Mouse (Mus musculus) lung, embryonic 14.5 days (tissue): ENCODE measurements around the gene Dhrs7b. TPM values are rescaled to one million over a fixed set of nuclear protein-coding genes. Genes with fewer than 3 reads are reported as not detected.

ENCODE experiments used
- ATAC-seq: fragments of 200-750 bp; cut with Nextera tagmentation; 2 replicates; pipeline ENCODE4 v1.8.0; 2017; ENCODE audit warnings: mild to moderate bottlenecking, moderate TSS enrichment, moderate library complexity; ENCODE audit not compliant: insufficient read depth
- DNase-seq: peaks from one replicate; pipeline ENCODE4 v3.0.0-alpha.2; 2015
- H3K27ac ChIP-seq: fragments of 300-500 bp; sonication (generic); 2 replicates; pipeline ENCODE4 v1.5.1; 2014; ENCODE audit warnings: low read depth, mild to moderate bottlenecking, moderate library complexity
- H3K27me3 ChIP-seq: fragments of 300-500 bp; sonication (generic); 2 replicates; pipeline ENCODE4 v1.6.1; 2014; ENCODE audit warnings: low read length, control low read depth; ENCODE audit not compliant: insufficient read depth
- H3K36me3 ChIP-seq: fragments of 300-500 bp; sonication (generic); 2 replicates; pipeline ENCODE4 v1.6.1; 2014; ENCODE audit warnings: control low read depth; ENCODE audit not compliant: insufficient read depth
- H3K4me1 ChIP-seq: fragments of 300-500 bp; sonication (generic); 2 replicates; pipeline ENCODE4 v1.6.1; 2014; ENCODE audit warnings: antibody characterized with exemption, control low read depth; ENCODE audit not compliant: insufficient read depth
- H3K4me2 ChIP-seq: fragments of 300-500 bp; sonication (generic); 2 replicates; pipeline ENCODE4 v1.6.1; 2014; ENCODE audit warnings: mild to moderate bottlenecking
- H3K4me3 ChIP-seq: fragments of 300-500 bp; sonication (generic); 2 replicates; pipeline ENCODE4 v1.5.1; 2014; ENCODE audit warnings: low read depth, low read length
- H3K9ac ChIP-seq: fragments of 300-500 bp; sonication (generic); 2 replicates; pipeline ENCODE4 v1.6.1; 2014
- H3K9me3 ChIP-seq: fragments of 300-500 bp; sonication (generic); 2 replicates; pipeline ENCODE4 v1.6.1; 2016; ENCODE audit warnings: low read depth, low read length, control low read depth
- CTCF ChIP-seq: IDR thresholded peaks from 2 replicates; pipeline ENCODE4 v1.5.1; 2016; ENCODE audit warnings: antibody characterized with exemption, low read depth
- WGBS: fragments of 180-500 bp; shearing (Covaris S2); extraction: QIAGEN DNeasy Blood & Tissue Kit; methylation state at CpG from one replicate; pipeline ENCODE4 v1.1.7; 2014; 5-methylcytosine and 5-hydroxymethylcytosine counted together
- polyA plus RNA-seq: library from polyadenylated mRNA; unstranded; fragments of >200 nt; fragmentation: Nextera tagmentation; extraction: Ambion mirVana; gene quantifications from 2 replicates; pipeline ENCODE4 v1.2.1, GENCODE M21; 2014

Dhrs7b gene
- polyA plus RNA-seq, 1 experiment from 2014 or later = 36.3 TPM

- WGBS = 46% methylated on average over 1 of the region's 1 CpGs
- Histone ChIP-seq H3K4me2 (no peak overlapping the region), H3K9ac (no peak overlapping the region), H3K4me3 (no peak overlapping the region), H3K4me1 (peaks cover 7% of the 10 kb centered on the region), H3K27ac (no peak overlapping the region), H3K27me3 (no peaks in the 10 kb centered on the region), H3K9me3 (no peaks in the 10 kb centered on the region), H3K36me3 (peaks cover 16% of the 10 kb centered on the region)
- TF ChIP-seq CTCF = no peak
- no peak for DNase-seq
- no peak for ATAC-seq
Observed at GRCm38 (mm10) chr11:60909626-60910025, 79.2 kb downstream of the Dhrs7b start.

Other genes starting within 250 kb of the Dhrs7b start
- 64.6 and 69.6 TPM in 2 replicates for gene Llgl1, start 130.9 kb upstream of the Dhrs7b start, polyA plus RNA-seq
- 86.2 and 88.6 TPM in 2 replicates for gene Flii, start 103.4 kb upstream of the Dhrs7b start, polyA plus RNA-seq
- gene Mief2, start 102.2 kb upstream of the Dhrs7b start, polyA plus RNA-seq = 12.9 and 15.3 TPM in 2 replicates
- gene Top3a, start 53.3 kb upstream of the Dhrs7b start, polyA plus RNA-seq = 20.2 and 22.2 TPM in 2 replicates
- gene Smcr8, start 53.1 kb upstream of the Dhrs7b start, polyA plus RNA-seq = 6.6 and 8.3 TPM in 2 replicates
- 62.0 and 63.6 TPM in 2 replicates for gene Shmt1, start 18.9 kb upstream of the Dhrs7b start, polyA plus RNA-seq
- gene Tmem11, start 48.6 kb downstream of the Dhrs7b start, polyA plus RNA-seq = 66.4 and 73.4 TPM in 2 replicates
- gene Natd1, start 84.1 kb downstream of the Dhrs7b start, polyA plus RNA-seq = 19.1 and 24.5 TPM in 2 replicates
- gene Map2k3, start 101.4 kb downstream of the Dhrs7b start, polyA plus RNA-seq = 100.0 and 102 TPM in 2 replicates
- gene Kcnj12, start 191.9 kb downstream of the Dhrs7b start, polyA plus RNA-seq = 0.26 and 0.30 TPM in 2 replicates